In the genomic region with DNA sequence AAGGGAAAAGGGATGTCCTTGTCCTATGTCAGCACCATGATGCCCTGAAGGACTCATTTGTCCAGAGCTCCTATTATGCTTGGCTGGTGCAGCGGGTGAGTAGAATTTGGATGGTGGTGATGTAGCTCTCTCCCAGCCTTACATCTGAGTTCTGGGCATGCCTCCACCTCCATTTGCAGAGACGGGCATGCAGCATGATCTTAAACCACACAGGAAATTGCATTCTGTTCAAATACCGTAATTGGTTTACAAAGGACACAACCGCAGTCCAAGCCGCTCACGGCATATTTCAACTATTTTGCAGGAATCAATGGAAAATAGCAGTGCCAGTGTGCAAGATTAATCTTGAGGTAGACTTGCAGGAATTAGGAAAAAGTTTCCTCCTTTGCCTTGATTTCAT, we compare ENCODE assay signal across 29 mouse cellular contexts.
A peak's percentile ranks its signal among the peaks of the same experiment; 100 is the strongest.
DNase-seq lines count a peak whose midpoint lies in the region; ATAC-seq and TF ChIP-seq lines count a peak whose summit lies in the region.
"Had no signal": no experiment of that assay in that cellular context is flagged by ENCODE, and none has a peak within 500 bp of the region (broad histone marks: within the 10 kb centered on the region; RNA-seq: fewer than 3 reads in every experiment).

No protein-coding gene starts in this region.

- H3K4me3 ChIP-seq in bone marrow, adult 2 months (replicated peaks; ENCODE audit: control insufficient read depth, low read depth, low read length), result peak overlapping the region; percentile 24
- H3K4me3 ChIP-seq in forebrain, embryonic 11.5 days (ENCODE audit: low read depth, low read length), result no peak overlapping the region
- H3K4me3 ChIP-seq: embryonic facial prominence, embryonic 10.5 days; embryonic facial prominence, embryonic 12.5 days; forebrain, embryonic 10.5 days; forebrain, embryonic 13.5 days; forebrain, embryonic 15.5 days had no signal

- TF ChIP-seq CTCF in bone marrow, adult 2 months (IDR thresholded peaks at IDR 0.05; ENCODE audit: control insufficient read depth, insufficient read depth, low read length), result no peak

- no peaks in the 10 kb centered on the region for H3K9me3 ChIP-seq in forebrain, embryonic 11.5 days (ENCODE audit: control insufficient read depth, low read length)
- H3K9me3 ChIP-seq: embryonic facial prominence, embryonic 10.5 days; embryonic facial prominence, embryonic 12.5 days; forebrain, embryonic 10.5 days; forebrain, embryonic 13.5 days; forebrain, embryonic 15.5 days had no signal

- H3K27me3 ChIP-seq in forebrain, embryonic 11.5 days (ENCODE audit: control insufficient read depth, insufficient read depth, low read length), result no peaks in the 10 kb centered on the region
- H3K27me3 ChIP-seq: CH12.LX; embryonic facial prominence, embryonic 12.5 days; forebrain, embryonic 13.5 days; forebrain, embryonic 15.5 days; Patski had no signal

- H3K9ac ChIP-seq in forebrain, embryonic 11.5 days (ENCODE audit: low read length), result no peak overlapping the region
- H3K9ac ChIP-seq: embryonic facial prominence, embryonic 12.5 days; forebrain, embryonic 13.5 days; forebrain, embryonic 15.5 days; forebrain, postnatal 0 days had no signal

- no peaks in the 10 kb centered on the region for H3K36me3 ChIP-seq in forebrain, embryonic 11.5 days (ENCODE audit: control insufficient read depth, insufficient read depth, low read length)
- H3K36me3 ChIP-seq: embryonic facial prominence, embryonic 10.5 days; embryonic facial prominence, embryonic 12.5 days; forebrain, embryonic 10.5 days; forebrain, embryonic 15.5 days; G1E had no signal

- DNase-seq in fibroblast of lung, adult 2 months (ENCODE audit: low read depth), result peak; percentile 67
- DNase-seq in thymus, postnatal 10 days (ENCODE audit: low spot score in 2 of 2), result no peak
- no peak for DNase-seq in forebrain, embryonic 11.5 days (ENCODE audit: low spot score)
- no peak for DNase-seq in spleen, postnatal 4 days (ENCODE audit: low spot score in 2 of 2)
- no peak for DNase-seq in layer of hippocampus, adult 11-12 months (ENCODE audit: low spot score)
- DNase-seq: adrenal gland, adult 8-10 months; adrenal gland, postnatal 14 days; adrenal gland, postnatal 36 days; B cell, adult 2 months; cerebellum, adult 11 months; cerebellum, adult 18-20 months; cerebellum, adult 8-10 months; cerebellum, adult 9-11 months; cerebellum, postnatal 14 days; cerebellum, postnatal 36 days; forebrain, postnatal 0 days had no signal

- no peak overlapping the region for H3K4me2 ChIP-seq in forebrain, embryonic 11.5 days (ENCODE audit: low read depth, low read length, severe bottlenecking)
- H3K4me2 ChIP-seq: embryonic facial prominence, embryonic 12.5 days; forebrain, embryonic 13.5 days; forebrain, embryonic 15.5 days had no signal

- H3K4me1 ChIP-seq in bone marrow, adult 2 months (ENCODE audit: control insufficient read depth, insufficient read depth, low read length), result peaks cover 5% of the 10 kb centered on the region
- no peaks in the 10 kb centered on the region for H3K4me1 ChIP-seq in forebrain, embryonic 11.5 days (replicated peaks; ENCODE audit: control insufficient read depth, insufficient read depth, low read length)
- H3K4me1 ChIP-seq: embryonic facial prominence, embryonic 10.5 days; embryonic facial prominence, embryonic 12.5 days; forebrain, embryonic 10.5 days; forebrain, embryonic 13.5 days; forebrain, embryonic 15.5 days had no signal

- TF ChIP-seq POLR2A in bone marrow, adult 2 months (IDR thresholded peaks at IDR 0.05; ENCODE audit: borderline replicate concordance, control insufficient read depth, low read depth, low read length), result no peak

- WGBS in bone marrow, adult 2 months, result 28% methylated on average over 6 of the region's 6 CpGs
- 92% methylated on average over 6 of the region's 6 CpGs for WGBS in forebrain, embryonic 11.5 days

- H3K27ac ChIP-seq in bone marrow, adult 2 months (ENCODE audit: control insufficient read depth, insufficient read depth, low read depth, low read length, poor library complexity), result no peak overlapping the region
- H3K27ac ChIP-seq in forebrain, embryonic 11.5 days (ENCODE audit: low read depth, low read length), result no peak overlapping the region
- H3K27ac ChIP-seq: embryonic facial prominence, embryonic 10.5 days; embryonic facial prominence, embryonic 12.5 days; forebrain, embryonic 10.5 days; forebrain, embryonic 13.5 days; forebrain, embryonic 15.5 days had no signal

- ATAC-seq in hematopoietic stem cell, adult 5-6 weeks (replicated peaks in 1 of 2; ENCODE audit: insufficient read depth in 1 of 2, low FRiP score in 2 of 2, low TSS enrichment in 1 of 2, low read depth in 1 of 2, poor library complexity in 2 of 2, severe bottlenecking in 2 of 2), result peak; percentile 37 to 68; a peak in 3 of 4 replicates
- peak; percentile 92 for ATAC-seq in megakaryocyte progenitor cell, adult 5-6 weeks (replicated peaks; ENCODE audit: poor library complexity)
- ATAC-seq in forebrain, embryonic 11.5 days (replicated peaks; ENCODE audit: low FRiP score), result no peak
- ATAC-seq: activated CD4-positive, CD25-positive, alpha-beta regulatory T cell, adult 4 months; CD4-positive, CD25-positive, alpha-beta regulatory T cell, adult 4 months; forebrain, embryonic 13.5 days; forebrain, embryonic 15.5 days; forebrain, postnatal 0 days; Patski had no signal
